Mouse (Mus musculus) megakaryocyte, embryonic 14.5 days (primary cell): Measurements from ENCODE around the gene Txndc11.

ENCODE experiments used
- FLI1 ChIP-seq: IDR thresholded peaks from 2 replicates; pipeline ENCODE4 v1.6.1; 2012; ENCODE audit warnings: low read length, inconsistent platforms, mixed read lengths
- GATA1 ChIP-seq: IDR thresholded peaks from 3 replicates; pipeline ENCODE4 v1.6.1; 2012; ENCODE audit warnings: mixed read lengths, low read length, inconsistent platforms, borderline replicate concordance

DNA sequence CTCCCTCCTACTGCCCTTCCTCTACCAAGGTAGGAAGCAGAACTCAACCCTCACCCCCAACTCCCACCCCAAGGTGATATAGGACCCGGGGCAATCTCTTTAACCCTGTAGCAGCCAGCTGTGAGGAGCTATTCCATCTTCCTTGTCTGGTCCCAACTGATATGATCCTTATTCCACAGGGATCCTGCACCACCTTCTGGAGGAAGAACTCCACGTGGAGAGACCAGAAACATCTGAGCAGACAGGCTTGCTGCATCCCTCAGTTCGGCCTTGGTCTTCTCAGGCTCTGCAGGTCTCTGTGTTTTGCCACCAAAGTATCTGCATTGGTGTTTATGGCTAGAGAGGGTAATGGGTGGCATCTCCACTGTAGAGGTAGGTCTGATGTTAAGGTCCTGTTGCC lies 103.1 kb downstream of the Txndc11 start:
- TF ChIP-seq GATA1, result no peak
- no peak for TF ChIP-seq FLI1
